Mouse (Mus musculus) hindbrain, embryonic 14.5 days (tissue): ENCODE measurements around the gene Vps53. TPM values are rescaled to one million over a fixed set of nuclear protein-coding genes. Genes with fewer than 3 reads are reported as not detected.
A peak's percentile ranks its signal among the peaks of the same experiment; 100 is the strongest.

Experiments used
- ATAC-seq: fragments of 200-750 bp; cut with Nextera tagmentation; 2 replicates; pipeline ENCODE4 v1.8.0; 2017; ENCODE audit warnings: moderate number of reproducible peaks, mild to moderate bottlenecking, moderate TSS enrichment, moderate library complexity; ENCODE audit not compliant: low FRiP score
- DNase-seq: peaks from one replicate; pipeline ENCODE4 v3.0.0-alpha.2; 2015; ENCODE audit warnings: low spot score
- H3K27ac ChIP-seq: fragments of 300-500 bp; sonication (generic); 2 replicates; pipeline ENCODE4 v1.5.1; 2014; ENCODE audit warnings: mild to moderate bottlenecking, moderate library complexity
- H3K27me3 ChIP-seq: fragments of 300-500 bp; sonication (generic); 2 replicates; pipeline ENCODE4 v1.6.1; 2014; ENCODE audit warnings: mild to moderate bottlenecking, low read length, mixed read lengths; ENCODE audit not compliant: control insufficient read depth, insufficient read depth
- H3K36me3 ChIP-seq: fragments of 300-500 bp; sonication (generic); replicated peaks from 2 replicates; pipeline ENCODE4 v1.6.1; 2014; ENCODE audit not compliant: control insufficient read depth, insufficient read depth
- H3K4me1 ChIP-seq: fragments of 300-500 bp; sonication (generic); replicated peaks from 2 replicates; pipeline ENCODE4 v1.6.1; 2014; ENCODE audit warnings: antibody characterized with exemption, low read length, mixed read lengths; ENCODE audit not compliant: control insufficient read depth, insufficient read depth
- H3K4me2 ChIP-seq: fragments of 300-500 bp; sonication (generic); replicated peaks from 2 replicates; pipeline ENCODE4 v1.6.1; 2014; ENCODE audit warnings: mild to moderate bottlenecking, moderate library complexity
- H3K4me3 ChIP-seq: fragments of 300-500 bp; sonication (generic); replicated peaks from 2 replicates; pipeline ENCODE4 v1.5.1; 2014; ENCODE audit warnings: mild to moderate bottlenecking, low read length
- H3K9ac ChIP-seq: fragments of 300-500 bp; sonication (generic); 2 replicates; pipeline ENCODE4 v1.6.1; 2014
- H3K9me3 ChIP-seq: fragments of 300-500 bp; sonication (generic); 2 replicates; pipeline ENCODE4 v1.6.1; 2016; ENCODE audit warnings: low read length; ENCODE audit not compliant: control insufficient read depth
- WGBS: fragments of 180-500 bp; shearing (Covaris S2); extraction: QIAGEN DNeasy Blood & Tissue Kit; methylation state at CpG from one replicate; pipeline ENCODE4 v1.1.7; 2014; 5-methylcytosine and 5-hydroxymethylcytosine counted together
- polyA plus RNA-seq: library from polyadenylated mRNA; unstranded; fragments of >200 nt; fragmentation: Nextera tagmentation; extraction: Ambion mirVana; gene quantifications from 2 replicates; pipeline ENCODE4 v1.2.1, GENCODE M21; 2014

The Vps53 gene
- polyA plus RNA-seq, 1 experiment from 2014 or later, result 67.0 TPM

DNA sequence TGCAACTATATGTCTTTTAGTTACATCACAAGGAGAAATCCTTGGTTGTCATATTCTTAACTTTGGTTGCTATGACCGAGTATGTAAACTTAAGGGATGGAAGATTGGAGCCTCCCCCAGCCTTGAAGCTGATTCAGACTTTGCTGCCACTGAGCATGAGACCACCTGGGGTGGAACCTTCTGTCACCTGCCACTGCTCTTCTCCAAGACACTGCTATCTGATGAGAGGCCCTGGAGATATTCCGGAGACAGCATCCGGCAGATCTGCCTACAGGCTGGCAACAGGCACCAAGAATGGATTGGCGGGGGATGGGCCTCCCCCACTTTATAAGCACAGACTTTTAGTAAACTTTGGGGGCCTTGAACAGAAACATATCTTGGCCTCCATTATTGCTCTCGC lies 127.0 kb downstream of the Vps53 start:
- WGBS, result 84% methylated on average over 5 of the region's 5 CpGs
- Histone ChIP-seq H3K9ac (no peak overlapping the region), H3K36me3 (peaks cover 13% of the 10 kb centered on the region; the same call in 1 of the 2 replicates), H3K4me2 (no peak overlapping the region), H3K4me3 (no peak overlapping the region), H3K4me1 (no peaks in the 10 kb centered on the region), H3K27me3 (no peaks in the 10 kb centered on the region), H3K9me3 (no peaks in the 10 kb centered on the region), H3K27ac (no peak overlapping the region)
- no peak for ATAC-seq
- DNase-seq, result no peak

DNA sequence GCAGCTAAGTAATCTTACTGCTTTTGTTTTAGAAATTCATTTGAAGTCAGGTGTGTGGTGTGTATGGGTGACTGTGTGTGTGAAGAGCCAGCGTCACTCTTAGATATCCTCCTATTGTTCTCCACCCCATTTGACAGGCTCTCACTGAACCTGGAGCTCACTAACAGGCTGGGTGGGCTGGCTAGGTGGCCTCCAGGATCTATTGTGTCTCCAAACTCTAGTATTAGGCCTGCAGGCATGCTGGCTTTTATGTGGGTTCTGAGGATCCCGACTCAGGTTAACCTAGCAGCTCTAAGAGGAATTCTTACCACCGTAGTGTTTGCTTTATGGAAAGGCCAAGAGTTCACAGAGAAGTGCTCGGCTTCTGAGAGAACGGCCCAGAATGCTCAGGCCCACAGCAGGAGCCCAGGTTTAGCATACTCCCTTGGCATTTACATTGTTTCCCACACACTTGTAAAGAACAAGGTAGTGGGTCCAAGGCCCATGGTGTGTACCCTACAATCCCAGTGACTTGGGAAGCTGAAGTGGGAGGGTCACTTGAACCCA lies 128.4 kb downstream of the Vps53 start:
- Histone ChIP-seq H3K36me3 (peaks cover 26% of the 10 kb centered on the region), H3K4me3 (no peak overlapping the region), H3K4me2 (no peak overlapping the region), H3K27ac (no peak overlapping the region), H3K9ac (no peak overlapping the region), H3K9me3 (no peaks in the 10 kb centered on the region), H3K4me1 (no peaks in the 10 kb centered on the region), H3K27me3 (no peaks in the 10 kb centered on the region)
- DNase-seq (no peak), ATAC-seq (no peak)
- WGBS, result 43% methylated on average over 5 of the region's 5 CpGs

DNA sequence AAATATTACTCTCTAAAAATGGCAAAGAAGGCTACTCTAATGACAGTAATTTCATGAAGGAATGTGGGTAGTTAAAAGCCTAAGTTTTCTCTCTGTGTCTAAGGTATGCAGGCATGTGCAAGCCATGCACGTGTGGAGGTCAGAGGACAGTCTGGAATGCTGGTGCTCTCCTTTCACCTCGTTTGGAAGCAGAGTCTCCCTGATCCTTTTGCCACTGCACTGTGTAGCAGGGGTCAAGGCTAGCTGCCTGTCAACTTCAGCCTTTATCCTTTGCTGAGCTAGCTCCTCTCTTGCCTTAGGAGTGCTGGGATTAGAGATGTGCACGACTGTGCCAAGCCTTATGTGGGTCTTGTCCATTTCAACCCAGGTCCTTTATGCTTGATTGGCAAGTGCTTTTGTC lies 128.9 kb downstream of the Vps53 start:
- H3K4me2 ChIP-seq, result no peak overlapping the region
- no peak overlapping the region for H3K4me3 ChIP-seq
- no peaks in the 10 kb centered on the region for H3K27me3 ChIP-seq
- no peak overlapping the region for H3K27ac ChIP-seq
- ATAC-seq, result no peak
- no peaks in the 10 kb centered on the region for H3K9me3 ChIP-seq
- 41% methylated on average over 3 of the region's 3 CpGs for WGBS
- no peak overlapping the region for H3K9ac ChIP-seq
- DNase-seq, result no peak
- H3K4me1 ChIP-seq, result no peaks in the 10 kb centered on the region
- peaks cover 31% of the 10 kb centered on the region for H3K36me3 ChIP-seq

DNA sequence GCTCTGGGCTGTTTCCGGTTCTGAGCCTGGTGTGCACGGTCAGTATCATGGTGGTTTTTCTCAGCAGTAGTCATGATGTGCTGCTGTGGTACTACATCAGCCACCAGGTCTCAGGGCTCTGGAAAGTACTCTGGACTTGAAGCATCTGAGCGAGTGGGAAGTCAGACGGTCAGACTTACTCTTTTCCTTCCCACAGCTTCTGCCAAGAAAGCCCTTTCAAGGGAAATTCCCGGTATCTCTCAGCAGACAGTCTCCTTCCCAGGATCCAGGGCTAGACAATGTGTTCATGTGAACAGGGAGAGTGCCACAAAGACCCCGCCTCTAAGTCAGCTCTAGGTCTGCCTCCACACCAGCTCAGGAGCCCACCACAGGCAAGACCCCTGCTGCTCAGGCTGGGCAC lies 134.1 kb downstream of the Vps53 start:
- ATAC-seq (no peak), DNase-seq (no peak)
- H3K36me3 ChIP-seq, result peaks cover 45% of the 10 kb centered on the region
- peaks cover 14% of the 10 kb centered on the region for H3K4me1 ChIP-seq
- H3K27ac ChIP-seq, result no peak overlapping the region
- WGBS, result 81% methylated on average over 6 of the region's 6 CpGs
- no peak overlapping the region for H3K4me2 ChIP-seq
- H3K27me3 ChIP-seq, result no peaks in the 10 kb centered on the region
- no peaks in the 10 kb centered on the region for H3K9me3 ChIP-seq
- H3K4me3 ChIP-seq, result no peak overlapping the region
- H3K9ac ChIP-seq, result no peak overlapping the region

DNA sequence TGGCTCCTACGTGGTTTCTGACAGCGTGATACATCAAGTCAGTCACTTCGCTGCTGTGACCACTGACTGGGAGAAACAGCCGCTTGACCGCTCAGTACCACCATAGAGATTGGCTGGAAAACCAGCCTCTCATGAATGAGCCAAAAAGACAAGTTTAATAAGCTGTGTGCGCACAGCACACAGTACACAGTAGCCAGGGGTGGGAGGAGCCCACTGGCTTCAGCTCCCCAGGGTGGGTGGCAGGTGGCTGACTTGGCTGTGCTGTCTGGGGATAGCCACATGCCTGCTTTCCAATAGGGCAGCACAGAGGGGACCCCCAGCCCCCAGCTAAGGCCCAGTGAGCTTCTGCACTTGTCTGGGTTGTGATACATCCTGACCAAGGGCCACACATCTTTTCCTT lies 135.0 kb downstream of the Vps53 start:
- Histone ChIP-seq H3K27me3 (no peaks in the 10 kb centered on the region), H3K9ac (no peak overlapping the region), H3K9me3 (no peaks in the 10 kb centered on the region), H3K27ac (0 out of 2 replicates have a peak overlapping the region, but pooled peaks have one; percentile 29), H3K4me1 (peaks cover 14% of the 10 kb centered on the region), H3K4me3 (no peak overlapping the region), H3K36me3 (peaks cover 45% of the 10 kb centered on the region), H3K4me2 (no peak overlapping the region)
- ATAC-seq (peak; percentile 24; the same call in 1 of the 2 replicates), DNase-seq (no peak)
- 58% methylated on average over 6 of the region's 6 CpGs for WGBS

DNA sequence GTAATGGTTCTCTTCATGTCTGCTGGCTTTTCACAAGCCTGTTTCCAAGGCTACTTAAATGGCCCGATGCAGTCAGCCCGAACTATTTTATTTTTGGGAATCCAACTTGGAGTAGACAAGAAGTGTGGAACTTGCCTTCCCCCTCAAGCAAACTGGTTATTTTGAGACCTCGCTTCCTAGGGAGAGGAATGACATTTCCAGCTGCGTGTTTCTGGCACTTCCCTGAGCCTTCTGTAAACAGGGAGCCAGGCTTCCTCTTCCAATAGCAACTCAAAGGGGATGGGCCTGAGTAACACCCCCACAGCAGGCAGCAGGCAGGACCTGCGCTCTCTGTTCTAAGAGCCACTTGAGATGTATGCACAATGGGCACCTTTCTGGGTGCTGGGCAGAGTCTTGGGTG lies 136.6 kb downstream of the Vps53 start:
- Histone ChIP-seq H3K27ac (no peak overlapping the region), H3K4me2 (no peak overlapping the region), H3K4me1 (peaks cover 14% of the 10 kb centered on the region), H3K9ac (no peak overlapping the region), H3K36me3 (peaks cover 38% of the 10 kb centered on the region), H3K4me3 (no peak overlapping the region), H3K9me3 (no peaks in the 10 kb centered on the region), H3K27me3 (no peaks in the 10 kb centered on the region)
- WGBS, result 39% methylated on average over 5 of the region's 5 CpGs
- no peak for ATAC-seq
- DNase-seq, result no peak

DNA sequence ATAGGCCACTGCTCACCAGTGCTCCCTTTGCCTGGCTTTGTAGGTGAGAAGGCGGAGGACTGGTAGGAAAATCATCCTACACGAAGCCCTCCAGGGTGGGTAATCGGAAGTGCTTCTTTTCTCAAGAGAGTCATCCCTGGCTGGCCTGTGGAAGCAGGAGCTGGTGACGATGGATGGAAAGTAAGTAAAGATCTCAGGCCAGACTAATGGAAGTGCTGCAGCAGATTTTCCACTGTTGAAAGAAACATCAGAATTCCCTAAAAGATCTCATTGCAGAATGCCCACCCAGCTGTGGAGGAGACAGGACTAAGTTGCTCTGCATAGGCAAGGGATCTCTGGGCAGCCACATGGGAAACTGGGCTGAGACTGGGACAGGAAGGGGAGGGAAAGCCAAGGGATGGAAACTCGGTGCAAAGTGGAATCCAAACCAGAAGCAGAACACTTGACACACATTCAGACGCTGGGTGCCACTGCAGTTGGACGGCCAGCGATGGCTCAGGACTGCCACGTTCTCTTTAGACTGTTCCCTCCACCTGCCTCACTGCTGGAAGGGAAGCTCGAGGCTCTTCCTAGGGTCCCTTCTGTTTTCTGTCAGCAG lies 137.3 kb downstream of the Vps53 start:
- peaks cover 31% of the 10 kb centered on the region for H3K36me3 ChIP-seq
- no peak for DNase-seq
- H3K27me3 ChIP-seq, result no peaks in the 10 kb centered on the region
- H3K4me1 ChIP-seq, result peaks cover 14% of the 10 kb centered on the region
- no peak overlapping the region; the same call in 1 of the 2 replicates for H3K27ac ChIP-seq
- H3K4me3 ChIP-seq, result no peak overlapping the region
- ATAC-seq, result no peak
- peak overlapping the region; percentile 16; the same call in 1 of the 2 replicates for H3K9ac ChIP-seq
- H3K9me3 ChIP-seq, result no peaks in the 10 kb centered on the region
- 71% methylated on average over 10 of the region's 10 CpGs for WGBS
- no peak overlapping the region for H3K4me2 ChIP-seq

DNA sequence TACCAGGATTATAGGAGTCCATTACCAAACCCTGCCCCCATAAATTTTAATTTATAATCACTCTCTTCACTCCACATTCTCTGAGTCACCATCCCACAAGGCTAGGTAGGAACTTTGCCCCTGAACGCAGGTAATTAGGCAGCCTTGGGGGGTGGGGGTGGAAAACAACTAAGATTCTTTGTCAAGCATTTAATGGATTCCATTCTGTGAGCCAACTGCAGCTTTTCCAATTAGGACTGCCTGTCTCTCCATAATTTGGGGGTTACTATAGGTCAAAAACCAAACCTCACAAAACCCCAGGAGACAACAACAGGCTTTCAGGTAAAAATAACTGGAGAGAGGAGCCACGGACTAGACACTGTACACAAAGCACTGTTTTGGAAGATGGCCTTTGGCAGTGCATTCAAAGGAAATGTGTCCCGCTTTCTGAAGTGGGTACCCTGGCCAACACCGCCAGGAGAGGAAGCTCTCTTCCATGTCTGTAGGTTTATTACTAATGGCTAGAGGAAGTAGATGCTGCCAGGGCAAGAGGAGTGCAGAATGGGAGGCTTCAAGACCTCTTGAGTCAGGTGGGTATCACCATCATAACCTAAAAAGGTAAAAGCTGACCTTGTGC lies 138.6 kb downstream of the Vps53 start:
- Histone ChIP-seq H3K4me2 (no peak overlapping the region), H3K4me3 (no peak overlapping the region), H3K36me3 (peaks cover 20% of the 10 kb centered on the region), H3K9me3 (no peaks in the 10 kb centered on the region), H3K4me1 (peaks cover 14% of the 10 kb centered on the region), H3K9ac (no peak overlapping the region), H3K27me3 (no peaks in the 10 kb centered on the region), H3K27ac (no peak overlapping the region)
- DNase-seq (no peak), ATAC-seq (no peak)
- 78% methylated on average over 4 of the region's 4 CpGs for WGBS

DNA sequence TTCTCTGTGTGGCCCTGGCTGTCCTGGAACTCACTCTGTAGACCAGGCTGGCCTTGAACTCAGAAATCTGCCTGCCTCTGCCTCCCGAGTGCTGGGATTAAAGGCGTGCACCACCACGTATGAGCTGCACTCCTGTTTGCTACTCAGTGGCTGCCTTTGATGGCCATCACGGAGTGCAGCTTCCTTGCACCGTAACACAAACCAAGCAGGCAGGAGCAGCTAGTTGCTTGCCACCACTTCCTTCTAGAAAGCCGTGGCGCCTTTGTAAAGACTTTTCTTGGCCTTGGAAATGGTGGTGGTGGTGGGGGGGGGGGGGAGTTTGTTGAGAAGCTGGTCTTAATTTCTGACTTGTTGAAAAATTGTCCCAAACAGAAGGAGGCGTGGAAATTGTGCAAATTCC lies 139.3 kb downstream of the Vps53 start:
- DNase-seq (no peak), ATAC-seq (no peak)
- H3K4me1 ChIP-seq, result peaks cover 14% of the 10 kb centered on the region
- H3K9ac ChIP-seq, result no peak overlapping the region
- H3K4me2 ChIP-seq, result no peak overlapping the region
- H3K4me3 ChIP-seq, result no peak overlapping the region
- H3K27me3 ChIP-seq, result no peaks in the 10 kb centered on the region
- WGBS, result 89% methylated on average over 8 of the region's 8 CpGs
- no peak overlapping the region for H3K27ac ChIP-seq
- peaks cover 12% of the 10 kb centered on the region for H3K36me3 ChIP-seq
- no peaks in the 10 kb centered on the region for H3K9me3 ChIP-seq
